Mouse (Mus musculus) T-helper 2 cell (primary cell): ENCODE results near the gene Cilp.
"Not testable (repeated sequence)": the region's sequence is repeated elsewhere in the genome, so short reads cannot be mapped to it uniquely, and the experiment has no call there.

Experiments
- in situ Hi-C: fragments of 300-600 bp; cut with MboI, MseI; formaldehyde crosslinking; loops from one replicate; pipeline ENCODE4 v1.15.1; 2025; ENCODE audit warnings: high pct_unique_total_duplicates

The Cilp gene

DNA sequence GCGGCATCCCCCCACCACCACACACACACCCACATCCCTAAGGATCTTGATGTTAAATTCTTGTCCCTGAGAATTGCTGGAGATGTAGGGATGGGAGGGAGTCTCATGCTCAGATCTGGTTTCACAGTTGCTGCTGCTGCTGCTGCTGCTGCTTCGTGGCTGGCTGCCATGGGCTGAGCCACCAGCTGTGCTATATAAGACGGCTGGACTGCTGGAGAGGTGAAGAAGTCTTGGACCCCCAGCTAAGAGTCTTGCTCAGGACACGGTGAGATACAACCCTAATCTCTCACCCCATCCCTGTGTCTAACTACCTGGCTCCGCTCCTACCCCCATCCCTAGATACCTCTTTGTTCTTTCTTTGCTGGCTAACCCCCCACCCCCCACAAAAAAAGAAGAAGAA is at the start of gene Cilp:
Cilp (plus strand) TSS at position 222 of the 400 bp plus-strand sequence.
- in situ Hi-C loops: no loop called here

- in situ Hi-C loops: no loop called here
These were observed 49.4 kb upstream of the Cilp start for GRCm38 (mm10) chr9:65215494-65216126.

DNA sequence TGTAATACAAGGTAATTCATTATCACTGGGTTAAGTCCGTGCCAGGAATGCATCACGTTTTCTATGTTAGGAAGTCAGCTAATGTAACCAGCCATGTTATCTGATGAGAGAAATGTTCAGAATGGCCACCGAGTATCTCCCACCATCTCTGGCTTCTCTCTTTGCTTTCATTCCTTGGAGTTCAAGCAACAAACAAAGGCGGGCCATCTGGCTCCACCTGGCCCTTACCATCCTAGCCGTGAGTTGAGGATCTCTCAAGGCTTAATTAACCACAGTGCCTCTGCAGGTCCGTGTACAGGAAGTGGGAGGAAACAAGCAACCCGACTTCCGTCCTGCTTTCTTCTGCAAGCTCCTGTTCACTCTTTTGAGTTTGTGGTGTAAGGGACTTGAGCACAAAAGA is 48.0 kb upstream of the Cilp start:
- in situ Hi-C loops: no loop called here

DNA sequence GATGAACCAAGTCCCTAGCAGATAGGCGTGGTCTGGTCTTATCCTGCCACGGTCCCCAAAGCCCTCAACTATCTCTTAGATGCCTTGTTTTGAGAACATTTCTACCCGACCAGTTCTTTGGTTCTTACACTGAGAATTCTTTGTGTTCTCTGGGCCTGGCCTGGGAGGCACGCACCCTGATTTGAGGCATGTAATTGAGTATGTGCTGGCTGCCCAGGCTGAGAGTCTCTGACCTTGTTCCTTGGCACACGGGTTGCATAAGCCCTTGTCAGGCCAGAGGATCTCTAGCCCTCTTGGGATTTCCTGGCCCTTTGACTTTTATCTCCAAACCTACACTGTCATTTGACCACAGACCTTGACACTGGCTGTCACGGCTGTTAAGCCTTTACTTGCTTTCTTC is 47.3 kb upstream of the Cilp start:
- in situ Hi-C loops: no loop called here

- in situ Hi-C loops: no loop called here
These were observed 46.1 kb upstream of the Cilp start for GRCm38 (mm10) chr9:65218916-65219315.

- in situ Hi-C loops: not testable (repeated sequence)
These were observed 44.6 kb upstream of the Cilp start for GRCm38 (mm10) chr9:65220398-65220797.

DNA sequence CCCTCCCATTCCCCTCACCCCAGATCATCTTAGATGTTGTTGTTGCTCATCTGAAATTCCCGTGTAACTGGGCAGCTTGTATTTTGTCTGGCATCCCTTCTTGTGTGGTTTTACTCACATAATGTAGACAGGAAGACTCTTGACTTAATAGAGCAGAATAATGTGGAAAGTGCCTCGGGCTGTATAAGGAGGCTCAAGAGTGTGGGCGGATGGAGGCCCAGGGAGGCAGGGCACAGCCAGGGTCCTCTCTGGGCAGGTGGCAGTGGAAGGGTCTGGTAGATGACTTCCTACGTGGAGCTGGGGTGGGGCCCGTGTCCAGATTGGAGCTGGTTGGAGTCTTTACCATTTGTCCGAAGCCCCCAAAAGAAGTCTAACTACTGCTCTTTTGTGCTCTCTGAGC is 41.1 kb upstream of the Cilp start:
- in situ Hi-C loops: no loop called here

DNA sequence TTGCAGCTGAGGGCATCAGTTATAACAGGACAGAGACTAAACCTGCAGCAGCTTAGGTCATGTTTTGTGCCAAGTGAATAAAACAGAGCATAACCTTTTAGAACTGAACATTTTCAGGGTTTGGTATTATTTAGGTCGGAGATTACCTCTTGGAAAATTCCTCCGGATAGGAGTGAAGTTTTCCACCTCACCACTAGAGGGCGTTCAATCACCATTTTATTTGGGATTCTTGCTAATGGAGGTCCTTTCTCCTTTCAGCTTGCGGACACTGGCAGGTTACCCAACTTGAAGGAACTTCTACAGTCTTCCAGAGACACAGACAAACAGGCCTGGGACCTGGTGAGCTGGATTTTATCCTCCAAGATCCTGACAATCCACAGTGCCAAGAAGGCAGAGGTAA is 39.2 kb upstream of the Cilp start:
- in situ Hi-C loops: no loop called here

- in situ Hi-C loops: no loop called here
These were observed 34.7 kb upstream of the Cilp start for GRCm38 (mm10) chr9:65230250-65230649.

GRCm38 (mm10) chr9:65231284-65231683 is 33.7 kb upstream of the Cilp start:
- in situ Hi-C loops: no loop called here

GRCm38 (mm10) chr9:65233243-65233985 is 31.6 kb upstream of the Cilp start:
- in situ Hi-C loops: no loop called here

- in situ Hi-C loops: no loop called here
These were observed 30.2 kb upstream of the Cilp start for GRCm38 (mm10) chr9:65234734-65235133.

DNA sequence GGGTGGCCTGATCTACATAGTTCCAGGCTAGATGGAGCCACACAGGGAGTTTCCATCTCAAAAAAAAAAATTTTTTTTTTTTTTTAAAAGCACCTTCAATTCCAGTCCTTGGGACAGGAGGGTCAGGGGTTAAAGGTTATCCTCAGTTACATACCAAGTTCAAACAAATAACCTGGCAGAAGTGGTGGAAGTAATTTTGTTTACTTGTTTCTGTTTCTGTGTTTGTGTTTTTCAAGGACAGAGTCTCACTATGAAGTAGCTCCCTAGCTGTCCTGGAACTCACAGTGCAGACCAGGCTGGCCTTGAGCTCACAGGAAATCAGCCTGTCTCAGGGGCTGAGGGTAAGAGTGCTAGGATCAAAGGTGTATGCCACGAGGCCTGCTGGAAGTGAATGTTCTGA is 29.4 kb upstream of the Cilp start:
- in situ Hi-C loops: no loop called here

DNA sequence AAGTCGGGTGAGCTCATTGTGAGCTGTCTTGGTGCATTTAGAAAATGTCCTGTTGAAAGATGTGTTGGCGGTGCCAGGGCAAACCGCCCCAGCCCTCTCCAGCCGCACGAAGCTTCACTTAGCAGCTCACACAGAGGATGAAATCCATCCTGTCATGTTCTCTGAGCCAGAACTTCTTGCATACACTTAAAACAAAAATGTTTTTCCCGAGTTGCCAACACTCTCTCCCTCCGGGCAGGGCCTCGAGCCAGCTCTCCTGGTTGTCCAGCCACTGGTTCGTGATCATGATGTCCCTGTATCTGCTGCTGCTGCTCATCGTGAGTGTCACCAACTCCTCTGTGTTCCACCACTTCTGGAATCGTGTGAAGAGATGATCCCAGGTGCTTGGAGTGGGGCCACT is 27.4 kb upstream of the Cilp start:
- in situ Hi-C loops: no loop called here

- in situ Hi-C loops: no loop called here
These were observed 26.7 kb upstream of the Cilp start for GRCm38 (mm10) chr9:65238191-65238760.

- in situ Hi-C loops: no loop called here
These were observed 25.8 kb upstream of the Cilp start for GRCm38 (mm10) chr9:65239176-65239575.

DNA sequence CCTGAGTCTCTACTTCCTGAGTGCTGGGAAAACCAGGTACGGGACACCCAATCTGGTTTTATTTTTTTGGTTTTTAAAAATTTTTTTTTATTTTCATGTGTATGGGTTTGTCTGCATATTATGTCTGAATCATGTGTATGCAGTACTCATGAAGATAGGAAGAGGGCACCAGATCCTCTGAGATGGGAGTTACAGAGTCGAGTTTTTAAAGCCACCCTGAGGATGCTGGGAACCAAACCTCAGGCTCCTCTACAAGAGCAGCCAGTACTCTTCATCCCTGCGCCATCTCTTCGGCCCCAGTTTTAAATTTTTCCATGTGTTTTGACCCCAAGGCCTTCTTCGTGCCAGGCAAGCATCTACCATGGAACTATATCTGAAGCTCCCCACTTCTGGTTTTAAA is 25.2 kb upstream of the Cilp start:
- in situ Hi-C loops: no loop called here

DNA sequence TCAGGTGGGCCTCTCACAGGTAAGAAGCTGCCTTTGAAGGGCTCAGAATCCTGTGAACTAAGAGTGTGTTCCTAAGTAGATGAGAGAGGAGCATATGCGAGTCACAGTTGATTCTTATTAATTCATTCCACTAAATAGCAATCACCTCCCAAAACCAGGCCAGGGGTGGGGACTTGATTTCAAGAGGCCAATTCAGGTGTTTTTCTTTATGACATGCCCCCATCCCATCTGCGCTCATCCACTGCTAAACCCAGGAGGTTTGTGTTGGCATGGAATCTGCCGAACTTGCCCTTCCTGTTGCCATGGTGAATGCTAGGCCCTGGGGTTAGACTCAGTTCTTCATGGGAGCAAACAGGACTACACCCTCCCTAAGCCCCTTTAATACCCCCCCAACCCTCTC is 24.4 kb upstream of the Cilp start:
- in situ Hi-C loops: no loop called here

DNA sequence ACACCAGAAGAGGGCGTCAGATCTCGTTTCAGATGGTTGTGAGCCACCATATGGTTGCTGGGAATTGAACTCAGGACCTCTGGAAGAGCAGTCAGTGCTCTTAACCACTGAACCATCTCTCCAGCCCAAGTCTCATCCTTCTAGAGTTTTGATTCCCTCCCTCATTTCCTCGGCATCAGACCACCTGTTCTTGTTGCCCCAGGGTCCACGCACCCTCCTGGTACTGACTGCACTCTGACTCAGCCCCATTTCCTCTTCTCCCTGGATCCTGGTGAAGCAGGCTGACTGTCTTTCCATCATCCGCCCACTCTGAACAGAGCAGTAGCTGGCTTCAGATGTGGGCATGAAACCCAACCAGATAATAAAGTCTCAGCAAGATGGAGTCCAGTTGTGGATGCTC is 23.0 kb upstream of the Cilp start:
- in situ Hi-C loops: no loop called here

GRCm38 (mm10) chr9:65243249-65243648 is 21.7 kb upstream of the Cilp start:
- in situ Hi-C loops: no loop called here

DNA sequence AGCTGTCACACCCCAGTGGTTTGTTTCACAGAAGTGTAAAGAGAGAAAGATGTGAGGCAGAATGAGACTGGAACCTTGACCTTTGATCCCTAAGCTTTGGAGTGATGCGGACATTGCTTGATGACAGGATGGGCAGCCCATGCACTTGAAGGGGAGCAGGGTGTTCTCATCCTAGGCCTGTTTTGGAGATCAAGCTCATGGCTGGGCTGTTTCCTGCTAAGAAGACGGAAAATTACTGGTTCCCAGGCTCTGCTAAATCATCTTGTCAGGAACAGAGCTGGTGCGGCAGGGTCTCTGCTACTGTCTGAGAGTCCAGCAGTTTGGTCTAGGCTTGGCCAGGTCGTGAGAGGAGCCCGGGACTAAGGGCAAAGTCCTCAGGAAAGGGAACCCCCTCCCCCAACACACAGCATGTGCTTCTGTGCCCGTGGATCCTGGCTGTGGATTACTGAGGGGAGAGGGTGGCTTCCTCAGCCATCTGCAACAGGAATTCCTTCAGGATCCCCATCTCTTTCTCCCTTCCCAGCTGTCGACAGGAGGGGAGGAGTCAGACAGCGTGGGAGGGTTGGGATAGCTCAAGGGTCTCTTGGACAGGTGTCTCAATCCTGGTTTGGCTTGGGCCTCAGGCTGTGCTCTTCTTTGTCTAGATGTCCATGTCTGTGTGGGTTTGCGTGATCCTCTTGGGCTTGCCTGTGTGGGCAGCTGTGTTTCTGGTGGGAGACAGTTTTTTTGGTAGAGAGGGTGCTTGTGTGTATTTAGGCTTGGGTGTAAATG is 20.8 kb upstream of the Cilp start:
- in situ Hi-C loops: no loop called here
